36 mouse cellular contexts compared by ENCODE assay signal in the genomic region with DNA sequence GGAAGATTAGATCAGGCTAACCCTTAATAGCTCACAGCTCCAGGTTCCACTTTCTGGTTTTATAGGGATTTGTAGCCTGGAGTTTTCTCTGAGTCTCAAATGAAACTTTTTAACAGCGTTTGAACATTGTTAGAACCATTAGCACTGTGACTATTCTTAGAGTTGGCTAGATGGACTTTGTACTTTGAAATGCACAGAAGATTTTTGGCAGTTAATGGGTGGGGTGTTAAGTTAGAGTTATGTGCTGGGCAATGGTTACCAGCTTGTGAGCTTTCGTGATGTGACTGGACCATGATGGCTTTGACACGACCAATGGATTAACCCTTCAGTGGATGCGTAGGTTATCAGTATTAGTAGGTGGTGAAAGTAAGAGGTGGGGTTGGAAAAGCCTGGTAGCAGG. TPM values are rescaled to one million over a fixed set of nuclear protein-coding genes. Genes with fewer than 3 reads are reported as not detected.
"Had no signal": no experiment of that assay in that cellular context is flagged by ENCODE, and none has a peak within 500 bp of the region (broad histone marks: within the 10 kb centered on the region; RNA-seq: fewer than 3 reads in every experiment).

No protein-coding gene starts in this region.

- ATAC-seq: hindbrain, embryonic 16.5 days; intestine, embryonic 16.5 days; liver, embryonic 12.5 days had no signal

- H3K4me3 ChIP-seq: gastrocnemius, adult 2 months; heart, adult 2 months; heart, embryonic 10.5 days; heart, embryonic 12.5 days; hindbrain, embryonic 10.5 days; hindbrain, embryonic 12.5 days; layer of hippocampus, adult 2 months; left cerebral cortex, adult 2 months; limb, embryonic 10.5 days; limb, embryonic 12.5 days; liver, embryonic 12.5 days had no signal

- H3K4me2 ChIP-seq: heart, embryonic 12.5 days; hindbrain, embryonic 12.5 days; hindbrain, embryonic 14.5 days; limb, embryonic 12.5 days; liver, embryonic 12.5 days had no signal

- H3K27me3 ChIP-seq: heart, embryonic 12.5 days; hindbrain, embryonic 12.5 days; limb, embryonic 12.5 days had no signal

- H3K9me3 ChIP-seq: heart, embryonic 10.5 days; heart, embryonic 12.5 days; hindbrain, embryonic 10.5 days; hindbrain, embryonic 12.5 days; limb, embryonic 10.5 days; limb, embryonic 12.5 days; liver, embryonic 12.5 days had no signal

- H3K27ac ChIP-seq: gastrocnemius, adult 2 months; heart, adult 2 months; heart, embryonic 10.5 days; hindbrain, embryonic 10.5 days; hindbrain, embryonic 12.5 days; hindbrain, embryonic 14.5 days; layer of hippocampus, adult 2 months; left cerebral cortex, adult 2 months; limb, embryonic 10.5 days; limb, embryonic 12.5 days; liver, embryonic 12.5 days; liver, embryonic 14.5 days had no signal

- DNase-seq: gastrocnemius, adult 2 months; gastrocnemius, postnatal 10 days; gastrocnemius, postnatal 25 days; heart, adult 2 months; heart, postnatal 10 days; heart, postnatal 4 days; kidney, adult 11 months; kidney, postnatal 14 days; liver had no signal

- H3K9ac ChIP-seq: heart, embryonic 12.5 days; hindbrain, embryonic 12.5 days; hindbrain, embryonic 14.5 days; limb, embryonic 12.5 days; liver, embryonic 12.5 days; liver, embryonic 14.5 days had no signal

- H3K36me3 ChIP-seq: heart, embryonic 10.5 days; heart, embryonic 12.5 days; hindbrain, embryonic 10.5 days; hindbrain, embryonic 12.5 days; limb, embryonic 10.5 days; limb, embryonic 12.5 days; liver, embryonic 12.5 days had no signal

- H3K4me1 ChIP-seq: hindbrain, embryonic 10.5 days; hindbrain, embryonic 12.5 days; limb, embryonic 10.5 days; limb, embryonic 12.5 days had no signal

RNA-seq across cellular contexts. Expression of gene Rnf212b, which starts 7.8 kb away (rescaled TPM):
- total RNA-seq: gastrocnemius, postnatal 10 days; gastrocnemius, postnatal 4 days; granulocyte monocyte progenitor cell, adult 5-6 weeks; heart, adult 2 months; heart, postnatal 10 days; heart, postnatal 25 days; heart, postnatal 4 days; layer of hippocampus, adult 2 months; layer of hippocampus, postnatal 10 days; layer of hippocampus, postnatal 25 days; left cerebral cortex, adult 2 months; left cerebral cortex, postnatal 14 days; left cerebral cortex, postnatal 36 days had no signal
- polyA plus RNA-seq: frontal cortex, adult 2 months; heart, embryonic 10.5 days; heart, embryonic 12.5 days; heart, embryonic 14.5 days; heart, embryonic 16.5 days; hindbrain, embryonic 10.5 days; hindbrain, embryonic 12.5 days; hindbrain, embryonic 14.5 days; hindbrain, embryonic 16.5 days; intestine, embryonic 14.5 days; intestine, embryonic 16.5 days; kidney, embryonic 14.5 days; limb, embryonic 10.5 days; limb, embryonic 12.5 days; limb, embryonic 14.5 days; liver, embryonic 12.5 days; liver, embryonic 14.5 days; liver, embryonic 16.5 days had no signal
